Mouse (Mus musculus): ENCODE results near the gene Csmd2.
"Not testable (repeated sequence)": the region's sequence is repeated elsewhere in the genome, so short reads cannot be mapped to it uniquely, and the experiment has no call there.

The Csmd2 gene

DNA sequence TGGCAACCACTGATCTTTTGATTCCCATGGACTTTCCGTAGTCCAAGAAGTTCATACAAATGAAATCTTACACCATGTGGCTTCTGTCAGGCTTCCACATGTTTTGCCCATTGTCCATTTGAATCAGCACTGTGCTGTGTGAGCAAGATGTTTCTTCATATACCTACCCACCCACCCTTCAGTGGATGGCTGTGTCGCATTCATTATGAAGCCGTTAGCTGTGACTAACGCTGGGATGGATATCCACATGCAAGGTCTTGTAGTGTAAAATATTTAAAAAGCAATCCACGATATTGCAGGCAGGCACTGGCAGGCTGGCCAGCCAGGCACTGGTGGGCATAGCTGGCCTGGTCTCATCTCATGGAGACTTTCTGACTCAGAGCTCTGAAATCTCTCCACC lies 488.6 kb downstream of the Csmd2 start:
- no peak for DNase-seq (ENCODE audit: low read depth, low spot score)

DNA sequence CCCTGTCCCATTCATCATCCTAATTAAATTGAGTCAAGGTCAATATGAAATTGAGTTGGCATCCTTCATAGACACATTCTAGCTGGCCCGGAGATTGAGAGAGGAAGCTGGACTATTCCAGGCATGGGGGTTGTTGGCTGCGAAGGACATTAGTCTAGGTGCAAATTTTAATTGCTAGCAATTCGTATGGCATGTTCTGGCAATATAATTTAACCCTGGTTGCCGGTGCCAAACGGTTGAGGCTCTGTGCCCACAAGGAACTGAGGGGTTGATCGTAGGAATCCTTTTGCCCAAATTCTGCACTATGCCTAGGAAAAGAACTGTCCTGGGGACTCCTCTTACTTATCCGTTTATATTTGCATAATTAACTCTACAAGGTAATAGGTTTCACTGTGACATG lies 496.2 kb downstream of the Csmd2 start:
- DNase-seq (ENCODE audit: low read depth, low spot score): no peak

DNA sequence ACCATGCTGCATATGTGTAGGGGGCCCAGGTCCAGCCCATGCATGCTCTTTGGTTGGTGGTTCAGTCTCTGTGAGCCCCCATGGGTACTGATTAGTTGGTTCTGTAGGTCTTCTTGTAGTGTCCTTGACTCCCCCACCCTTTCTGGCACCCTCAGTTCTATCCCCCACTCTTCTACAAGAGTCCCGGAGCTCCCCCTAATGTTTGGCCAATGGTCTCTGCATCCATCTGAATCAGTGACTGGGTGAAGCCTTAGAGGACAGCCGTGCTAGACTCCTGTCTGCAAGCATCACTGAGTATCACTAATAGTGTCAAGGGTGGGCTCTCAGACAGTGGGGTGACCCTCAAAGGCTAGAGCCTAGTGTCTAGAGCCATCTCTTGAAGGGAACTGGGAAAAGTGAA lies 497.0 kb downstream of the Csmd2 start:
- DNase-seq (ENCODE audit: low read depth, low spot score): no peak

DNA sequence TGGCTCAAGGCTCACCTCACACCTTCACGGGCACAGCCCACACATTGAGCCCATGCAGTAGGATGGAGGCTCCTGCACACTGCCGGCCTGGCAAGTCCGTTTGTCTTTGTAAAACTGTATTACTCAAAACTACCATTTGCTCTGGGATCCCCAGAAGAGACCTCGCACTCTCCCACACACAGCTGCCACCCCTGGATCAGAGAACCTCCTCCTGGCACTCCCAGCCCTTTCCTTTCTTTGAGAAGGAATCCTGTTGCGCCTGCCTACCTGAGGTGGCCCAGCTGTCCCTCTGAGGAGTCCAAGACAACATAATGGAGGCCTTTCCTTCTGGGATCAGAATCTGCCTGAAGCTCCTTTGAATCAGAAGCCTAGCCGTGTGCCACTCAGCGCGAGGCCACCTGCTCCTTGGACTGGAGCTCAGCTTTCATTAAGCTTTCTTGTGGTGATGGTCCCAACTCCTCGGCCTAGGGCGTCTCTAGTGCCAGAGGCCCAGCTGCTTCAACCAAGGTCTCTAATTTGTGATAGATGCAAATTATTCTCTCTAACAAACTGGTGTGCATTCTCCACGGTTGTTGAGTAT lies 502.0 kb downstream of the Csmd2 start:
- DNase-seq (ENCODE audit: low read depth, low spot score): peak; percentile 31

DNA sequence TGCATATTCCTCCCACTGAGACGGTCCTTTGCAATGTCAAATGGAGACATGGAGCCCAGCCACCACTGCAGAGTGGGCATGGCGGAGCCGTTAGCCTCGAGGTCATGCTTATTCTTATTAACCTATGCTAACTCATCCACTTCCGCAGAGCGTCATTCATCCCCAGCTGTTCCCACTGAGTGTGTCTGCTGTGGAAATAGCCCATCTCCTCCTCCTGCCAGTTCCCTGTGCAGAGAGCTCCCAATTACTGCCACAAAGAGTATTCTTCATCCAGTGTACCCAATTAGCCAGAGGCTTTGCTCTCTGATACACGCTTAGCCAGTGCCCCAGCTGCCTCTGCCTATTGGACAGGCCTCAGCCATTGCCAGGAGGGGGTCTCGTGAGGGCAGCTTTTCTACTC lies 504.4 kb downstream of the Csmd2 start:
- no peak for DNase-seq (ENCODE audit: low read depth, low spot score)

DNA sequence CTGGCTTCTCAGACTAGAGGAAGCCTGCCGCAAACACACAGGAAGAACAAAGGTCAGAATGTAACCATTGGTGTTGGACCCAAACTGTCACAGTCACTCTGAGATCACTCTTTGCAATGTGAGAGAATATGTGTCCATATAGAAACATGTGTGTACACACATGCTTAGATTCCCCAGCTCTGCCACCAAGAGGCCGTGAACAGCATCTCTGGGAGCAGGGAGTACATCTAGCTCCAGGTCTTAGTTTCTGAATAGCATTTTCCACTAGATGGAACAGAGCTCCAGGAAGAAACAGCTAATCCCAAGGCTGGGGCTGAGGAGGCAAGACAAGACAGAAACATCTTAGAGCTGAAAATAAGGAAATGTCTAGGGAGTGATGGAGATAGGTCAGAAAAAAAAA lies 512.3 kb downstream of the Csmd2 start:
- no peak for DNase-seq (ENCODE audit: low read depth, low spot score)

DNA sequence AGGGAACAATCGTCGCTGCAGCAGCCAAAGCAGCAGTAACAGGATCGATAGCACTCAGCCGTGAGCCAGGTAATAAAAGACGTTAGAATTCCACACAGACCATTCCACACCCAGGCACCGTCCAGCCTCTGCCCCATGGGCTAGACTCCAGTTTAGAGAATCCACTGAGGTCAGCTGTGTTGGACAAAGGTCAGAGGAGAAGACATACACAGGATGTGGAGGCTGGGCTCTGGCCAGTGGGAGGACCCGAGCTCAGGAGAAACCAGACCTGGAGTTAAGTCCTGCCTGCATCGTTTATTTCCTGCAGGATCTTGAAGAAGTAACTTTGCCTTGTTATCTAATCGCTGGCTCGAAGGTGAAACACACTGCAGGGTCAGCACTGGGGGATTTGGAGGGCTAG lies 519.2 kb downstream of the Csmd2 start:
- no peak for DNase-seq (ENCODE audit: low read depth, low spot score)

DNA sequence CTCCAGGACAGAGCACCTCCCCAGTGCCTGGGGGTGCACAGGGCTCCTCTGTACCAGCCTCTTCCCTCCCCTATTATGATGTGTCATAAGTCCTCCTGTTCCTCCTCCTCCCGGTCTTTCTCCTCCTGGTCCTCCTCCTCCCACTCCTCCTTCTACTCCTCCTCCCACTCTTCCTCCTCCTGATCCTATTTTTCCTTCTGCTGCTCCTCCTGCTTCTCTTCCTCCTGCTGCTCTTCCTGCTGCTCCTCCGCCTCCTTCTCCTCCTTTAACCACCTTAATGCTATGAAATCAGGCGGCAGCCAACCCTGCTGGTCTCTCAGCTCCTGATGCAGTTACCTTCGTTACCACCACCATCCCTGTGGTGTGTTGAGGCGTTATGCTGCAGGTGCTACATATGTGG lies 522.2 kb downstream of the Csmd2 start:
- DNase-seq (ENCODE audit: low read depth, low spot score): peak; percentile 58

DNA sequence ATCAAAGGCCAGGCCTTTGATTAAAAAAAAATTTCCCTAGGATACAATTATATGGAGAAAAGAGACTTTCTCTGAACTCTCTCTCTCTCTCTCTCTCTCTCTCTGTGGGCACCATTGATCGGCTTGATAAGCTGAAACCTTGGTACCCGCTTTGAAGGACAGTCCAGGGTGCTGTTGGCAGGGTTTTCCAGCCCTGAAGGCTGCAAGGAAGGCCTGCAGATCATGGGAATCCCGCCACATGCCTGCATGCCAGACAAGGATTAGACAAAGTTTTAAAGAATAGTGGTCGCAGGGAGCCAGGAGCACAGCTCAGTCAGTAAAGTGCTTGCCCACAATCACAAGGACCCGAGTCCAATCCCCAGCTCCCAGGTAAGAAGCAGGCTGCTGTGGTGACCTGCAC lies 526.8 kb downstream of the Csmd2 start:
- DNase-seq (ENCODE audit: low read depth, low spot score): no peak

DNA sequence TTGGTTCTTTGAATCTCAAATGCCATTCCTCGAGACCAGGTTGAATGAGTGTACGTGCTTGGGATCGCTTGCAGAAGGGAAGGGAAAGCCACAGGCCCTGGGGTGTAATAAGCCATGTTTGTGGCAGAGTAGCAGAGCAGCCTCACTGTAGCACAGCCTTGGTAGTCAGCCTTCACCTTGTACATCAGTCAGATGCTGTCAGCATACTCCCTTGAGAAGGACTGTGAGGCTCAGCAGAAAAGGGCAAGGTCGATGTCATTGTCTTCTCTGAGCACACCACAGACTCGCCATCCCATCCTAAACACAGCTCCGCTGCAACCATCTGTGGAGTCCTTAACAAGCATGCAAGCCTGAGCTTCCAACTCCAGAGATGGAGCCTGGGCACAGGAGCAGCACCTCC lies 533.6 kb downstream of the Csmd2 start:
- DNase-seq (ENCODE audit: low read depth, low spot score): no peak

DNA sequence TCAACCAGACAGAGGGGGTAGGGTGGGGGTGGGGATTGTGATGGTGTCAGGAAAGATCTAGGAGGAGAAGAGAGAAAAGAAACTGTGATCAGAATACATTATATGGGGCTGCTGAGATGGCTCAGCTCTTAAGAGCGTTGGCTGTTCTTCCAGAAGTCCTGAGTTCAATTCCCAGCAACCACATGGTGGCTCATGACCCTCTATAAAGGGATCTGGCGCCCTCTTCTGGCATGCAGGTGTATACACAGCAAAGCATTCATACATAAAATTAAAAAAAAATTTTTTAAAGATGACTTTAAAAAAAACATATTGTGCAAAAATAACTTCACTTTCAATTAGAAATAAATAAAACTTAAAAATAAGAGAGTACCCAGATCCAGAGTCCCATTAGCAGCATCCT lies 555.7 kb downstream of the Csmd2 start:
- no peak for DNase-seq (ENCODE audit: low read depth, low spot score)

DNA sequence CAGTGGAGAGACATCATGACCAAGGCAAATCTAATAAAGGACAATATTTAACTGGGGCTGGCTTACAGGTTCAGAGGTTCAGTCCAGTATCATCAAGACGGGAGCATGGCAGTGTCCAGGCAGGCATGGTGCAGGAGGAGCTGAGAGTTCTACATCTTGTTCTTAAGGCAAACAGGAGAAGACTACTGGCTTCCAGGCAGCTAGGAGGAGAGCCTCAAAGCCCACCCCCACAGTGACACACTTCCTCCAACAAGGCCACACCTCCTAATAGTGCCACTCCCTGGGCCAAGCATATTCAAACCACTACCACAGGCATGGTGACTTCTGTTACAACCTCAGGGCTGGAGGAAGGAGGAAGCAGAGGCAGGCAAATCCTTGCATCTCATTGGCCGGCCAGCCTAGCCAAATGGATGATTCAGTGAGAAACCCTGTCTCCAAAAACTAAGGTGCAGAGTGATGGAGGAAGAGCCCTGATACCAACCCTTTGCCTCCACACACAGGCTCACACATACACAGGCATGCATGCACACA lies 556.4 kb downstream of the Csmd2 start:
- DNase-seq (ENCODE audit: low read depth, low spot score): not testable (repeated sequence)

DNA sequence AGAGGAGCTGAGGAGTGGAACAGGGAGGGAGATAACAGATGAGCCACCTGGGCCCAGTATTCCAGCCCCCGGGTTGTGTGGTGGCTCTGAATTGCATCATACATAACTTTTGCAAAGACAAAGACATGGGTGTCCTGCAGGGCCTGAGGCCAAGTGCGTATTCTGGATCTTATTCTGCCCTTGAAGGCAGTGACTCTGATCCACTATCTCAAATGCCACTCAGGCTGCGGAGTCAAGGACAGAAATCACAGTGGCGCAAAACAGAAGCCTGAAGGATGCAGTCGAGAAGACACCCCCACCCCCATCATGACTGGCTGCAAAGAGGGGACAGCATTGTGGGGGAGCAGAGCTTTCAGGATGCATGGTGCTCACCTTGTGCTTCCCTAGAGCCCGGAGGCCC lies 563.1 kb downstream of the Csmd2 start:
- DNase-seq (ENCODE audit: low read depth, low spot score): no peak

DNA sequence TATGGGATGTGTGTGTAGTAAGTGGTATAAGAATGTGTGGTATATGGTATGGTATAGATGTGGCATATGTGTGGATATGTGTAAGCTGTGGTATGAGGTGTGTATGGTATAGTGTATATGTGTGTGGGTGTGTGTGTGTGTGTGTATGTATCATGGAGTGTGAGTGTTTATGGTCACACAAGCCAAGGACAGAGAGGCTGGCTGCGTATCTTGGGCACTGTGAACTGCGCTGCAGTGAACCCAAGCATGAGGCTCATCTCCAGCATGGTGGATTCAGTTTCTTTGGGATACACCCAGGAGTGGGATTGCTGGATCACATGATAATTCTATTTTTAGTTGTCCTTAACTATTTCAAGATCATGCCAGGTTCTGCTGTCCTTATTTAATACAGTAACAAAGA lies 566.5 kb downstream of the Csmd2 start:
- no peak for DNase-seq (ENCODE audit: low read depth, low spot score)

DNA sequence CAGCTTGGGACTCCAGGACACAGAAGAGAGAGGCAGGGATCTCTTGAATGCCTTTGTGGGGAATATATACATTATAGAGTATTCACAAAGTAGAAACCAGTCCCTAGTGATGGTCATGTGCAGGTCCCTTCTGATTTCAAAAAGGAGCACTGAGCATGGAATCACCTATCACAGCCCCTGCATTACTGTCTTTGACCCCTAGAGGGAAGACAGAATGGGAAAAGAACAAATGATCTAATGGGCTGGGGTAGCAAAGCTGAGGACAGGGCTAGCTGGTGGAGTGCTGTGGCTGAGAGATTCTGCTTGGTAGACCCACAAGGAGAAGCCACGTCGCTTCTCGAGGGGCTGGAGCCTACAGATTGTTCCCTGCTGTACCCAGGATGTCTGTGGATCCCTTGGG lies 572.7 kb downstream of the Csmd2 start:
- DNase-seq (ENCODE audit: low read depth, low spot score): no peak

DNA sequence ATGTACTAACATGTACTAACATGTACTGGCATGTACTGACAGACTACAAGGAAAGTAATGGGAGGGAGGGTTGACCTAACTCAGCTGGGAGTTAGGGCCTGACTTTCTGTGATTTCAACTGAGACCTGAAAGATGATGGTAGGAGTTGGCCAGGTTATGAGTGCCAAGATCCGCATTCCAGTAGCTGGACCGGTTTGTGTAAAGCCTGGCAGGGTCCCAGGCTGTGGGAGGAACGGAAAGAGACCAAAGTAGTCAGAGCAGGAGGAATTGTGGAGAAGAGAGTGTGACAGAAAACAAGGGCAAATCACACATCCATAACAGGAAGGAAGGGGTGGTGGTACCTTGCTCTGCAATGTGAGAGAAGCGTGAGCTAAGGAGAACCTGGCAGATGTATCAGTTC lies 588.2 kb downstream of the Csmd2 start:
- DNase-seq (ENCODE audit: low read depth, low spot score): no peak

DNA sequence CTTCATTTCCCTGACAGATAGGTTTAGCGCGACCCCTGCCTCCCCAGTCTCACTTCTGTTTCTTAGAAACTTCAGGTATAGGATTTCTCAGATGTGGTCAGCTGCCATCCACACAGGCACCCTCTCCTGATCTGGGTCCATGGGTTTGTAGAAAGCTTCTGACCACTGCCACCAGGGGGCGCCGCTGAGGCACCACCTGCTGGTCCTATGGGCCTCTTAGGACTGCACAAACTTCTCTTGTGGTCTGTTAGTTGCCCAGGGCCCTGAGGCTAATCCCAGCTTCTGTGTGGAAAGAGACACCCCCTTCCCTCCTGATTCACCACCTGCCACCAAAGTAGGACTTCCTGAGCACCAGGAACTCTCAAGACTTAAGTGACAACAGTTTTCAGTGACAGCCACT lies 591.5 kb downstream of the Csmd2 start:
- DNase-seq (ENCODE audit: low read depth, low spot score): no peak

DNA sequence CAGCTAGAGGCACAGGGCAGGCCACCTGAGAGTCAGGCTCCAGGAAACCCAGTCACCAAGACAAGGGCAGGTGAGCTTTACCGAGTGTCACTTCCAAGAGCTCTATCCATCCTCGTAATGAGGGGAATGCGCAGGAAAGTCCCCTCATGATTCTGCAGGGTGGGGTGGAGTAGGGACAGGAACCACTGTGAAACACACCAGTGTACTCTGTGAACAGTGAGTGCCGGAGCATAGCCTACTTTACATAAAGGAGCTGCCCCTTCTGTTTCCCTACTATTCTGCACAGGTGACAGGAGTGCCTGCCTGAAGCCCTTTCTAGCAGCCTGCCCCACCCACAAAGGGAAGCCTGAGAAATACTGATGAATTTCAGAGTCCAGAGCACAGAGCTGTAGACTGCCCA lies 605.6 kb downstream of the Csmd2 start:
- DNase-seq (ENCODE audit: low read depth, low spot score): no peak

DNA sequence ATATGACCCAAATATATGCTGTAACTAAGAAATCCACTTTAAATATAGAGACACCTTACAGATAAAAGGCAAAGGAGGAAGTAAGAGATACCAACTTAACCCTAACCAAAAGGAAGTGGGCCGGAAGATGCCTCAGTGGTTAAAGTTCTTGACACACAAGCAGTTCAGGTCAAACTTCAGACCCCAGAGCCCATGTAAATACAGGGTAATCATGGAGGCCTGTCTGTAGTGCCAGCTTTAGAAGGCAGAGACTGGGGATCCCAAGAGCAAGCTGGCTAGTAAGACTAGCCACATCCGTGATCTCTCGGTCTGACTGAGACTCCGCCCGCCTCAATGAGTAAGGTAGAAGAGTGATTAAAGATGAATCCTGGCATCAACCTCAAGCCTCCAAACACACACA lies 606.4 kb downstream of the Csmd2 start:
- DNase-seq (ENCODE audit: low read depth, low spot score): no peak

DNA sequence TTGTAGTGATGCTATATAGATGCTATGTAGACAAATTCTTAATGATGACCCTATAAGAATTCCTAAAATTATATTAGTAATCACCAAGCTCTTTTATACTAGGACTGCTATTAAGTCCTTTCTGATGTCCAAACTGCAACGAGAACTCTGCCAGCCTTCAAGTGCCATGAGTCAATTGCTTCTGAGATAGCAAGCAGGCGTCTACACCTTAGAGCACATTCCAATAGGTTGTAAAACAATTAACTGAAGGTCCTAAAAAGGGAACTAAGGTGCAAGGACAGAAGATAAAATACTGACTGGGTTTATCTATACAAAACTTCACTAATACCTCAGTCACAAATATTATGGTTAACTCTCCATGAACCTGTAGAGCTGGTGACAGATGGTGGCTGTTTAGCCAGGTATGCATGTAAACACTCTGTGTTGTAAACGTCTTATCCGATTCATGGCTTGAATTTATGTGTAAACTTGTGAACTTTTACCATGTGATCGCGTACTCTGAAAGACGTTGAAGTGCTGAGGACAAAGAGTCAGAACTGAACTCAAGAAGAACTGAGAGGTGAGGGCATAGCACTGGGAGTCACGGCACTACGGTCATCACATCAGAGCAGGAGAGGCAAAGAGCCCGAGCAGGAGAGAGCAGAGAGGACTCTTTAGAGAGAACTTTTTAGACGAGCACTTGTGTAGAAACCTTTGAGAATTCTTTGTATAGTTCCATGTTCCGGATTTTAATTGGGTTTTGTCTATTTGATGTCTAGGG lies 610.3 kb downstream of the Csmd2 start:
- DNase-seq (ENCODE audit: low read depth, low spot score): no peak

DNA sequence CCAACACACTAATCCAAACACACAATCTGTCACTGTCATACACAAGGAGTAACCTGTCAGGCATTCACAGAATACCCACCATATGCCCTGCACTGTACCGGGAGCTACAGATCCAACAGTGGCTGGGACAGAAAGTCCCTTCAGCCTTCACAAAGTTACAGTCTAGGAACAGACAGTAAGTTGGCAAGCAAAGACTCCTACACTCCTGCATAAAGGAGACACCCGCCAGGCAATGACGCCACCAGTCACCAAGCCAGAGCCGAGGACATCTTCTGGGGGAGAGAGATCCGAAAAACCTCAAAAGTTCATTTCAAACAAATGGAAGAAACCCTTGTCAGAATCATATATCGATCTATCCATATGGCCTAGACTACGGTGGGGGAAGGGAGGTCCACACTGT lies 618.9 kb downstream of the Csmd2 start:
- peak; percentile 32 for DNase-seq (ENCODE audit: low read depth, low spot score)

DNA sequence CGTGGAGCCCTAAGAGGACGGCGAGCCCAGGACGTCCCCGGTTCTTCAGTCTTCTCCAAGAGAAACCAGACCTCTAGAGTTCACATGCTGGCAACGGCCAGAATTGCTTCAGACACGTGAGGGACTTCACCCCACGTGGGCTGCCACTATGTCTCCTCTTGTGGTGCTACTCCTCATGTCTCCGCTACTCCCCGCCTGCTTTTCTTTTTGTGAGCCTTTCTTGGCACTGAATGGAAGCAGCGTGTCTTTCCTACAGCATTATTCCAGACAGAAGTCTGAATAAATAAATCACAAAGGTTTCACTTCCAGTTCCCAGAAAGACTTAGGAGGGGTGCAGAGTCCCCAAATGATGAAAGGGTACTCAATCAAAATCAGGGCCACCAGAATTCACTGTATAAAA lies 620.0 kb downstream of the Csmd2 start:
- peak; percentile 29 for DNase-seq (ENCODE audit: low read depth, low spot score)

DNA sequence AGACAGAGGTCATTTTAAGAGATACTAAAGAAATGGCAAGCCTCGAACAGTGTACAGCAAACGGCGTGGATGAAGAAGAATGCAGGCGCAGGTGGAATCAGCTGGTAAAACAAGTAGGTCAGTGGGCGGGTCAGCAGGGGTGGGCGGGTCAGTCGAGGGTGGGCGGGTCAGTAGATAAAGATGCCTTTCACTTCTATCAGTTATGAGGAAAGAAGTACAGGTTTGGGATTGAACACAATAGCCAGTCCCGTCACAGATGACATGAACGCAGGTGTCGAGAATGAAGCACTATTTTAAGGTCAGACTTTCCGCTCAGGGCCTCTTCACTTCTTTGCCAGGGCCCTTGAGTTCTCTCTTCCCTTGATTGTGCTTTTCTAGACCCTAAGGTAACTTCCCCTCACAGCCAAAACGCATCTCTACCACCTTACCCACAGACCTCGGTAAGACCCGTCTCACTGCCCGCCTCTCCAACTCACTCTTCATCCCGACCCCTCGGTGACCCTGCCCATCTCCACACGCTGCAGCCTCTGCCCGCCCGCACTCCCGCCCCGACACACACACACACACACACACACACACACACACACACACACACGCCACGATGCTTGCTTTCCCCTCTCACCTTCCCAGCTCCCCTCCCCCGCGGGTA lies 621.7 kb downstream of the Csmd2 start:
- DNase-seq (ENCODE audit: low read depth, low spot score): no peak

Measured in telencephalon, adult 2 months (tissue).